Mouse (Mus musculus): Measurements from ENCODE around the gene Hand2. TPM values are rescaled to one million over a fixed set of nuclear protein-coding genes. Genes with fewer than 3 reads are reported as not detected.

Gene Hand2
- polyA plus RNA-seq, 1 experiment from 2014 or later, result not detected

DNA sequence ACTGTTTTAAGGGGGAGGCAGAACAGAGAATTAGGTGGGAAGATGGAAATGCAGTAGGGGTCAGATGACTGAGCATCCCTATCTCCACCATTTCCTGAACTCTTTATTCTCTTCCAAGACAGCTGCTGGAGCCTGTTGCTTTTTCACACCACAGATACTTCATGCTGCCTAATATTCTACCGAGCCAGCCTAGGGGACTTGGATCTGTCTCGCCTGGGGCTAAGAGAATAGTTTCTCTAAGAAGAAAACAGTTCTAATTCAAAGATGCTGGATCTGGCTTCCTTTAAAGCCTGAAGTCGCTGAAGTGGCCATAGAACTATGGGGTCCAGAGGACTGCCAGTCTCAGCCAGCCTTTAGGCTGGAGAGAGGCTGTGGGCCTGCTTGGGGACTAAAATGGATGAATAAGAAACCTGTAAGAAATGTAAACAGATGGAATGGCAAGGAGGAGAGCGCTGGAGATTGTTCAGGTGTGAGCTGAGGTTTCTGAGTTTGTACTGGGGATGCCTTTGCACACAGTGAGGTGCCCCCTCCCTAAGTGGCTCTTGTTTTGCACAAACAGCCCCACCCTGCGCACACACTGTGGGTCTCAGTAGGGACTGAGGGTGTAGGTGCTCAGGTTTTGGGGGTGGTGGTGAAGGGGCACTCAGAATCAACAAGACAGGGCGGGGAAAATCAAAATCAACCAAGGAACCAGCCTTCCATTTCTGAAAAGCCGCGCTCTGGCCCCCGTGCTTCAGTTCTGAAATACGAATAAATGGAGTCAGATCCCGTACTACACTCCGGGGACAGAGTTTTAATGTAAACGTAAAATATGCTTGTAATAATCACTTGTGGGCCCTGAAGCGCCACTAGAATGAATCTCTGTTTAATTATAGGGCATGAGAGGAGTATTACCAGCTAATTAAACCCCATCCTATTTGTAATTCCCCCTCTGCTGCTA lies 19.2 kb downstream of the Hand2 start:
- 1% methylated on average over 14 of the region's 14 CpGs for WGBS
- Histone ChIP-seq H3K27ac (replicated peaks) (no peak overlapping the region), H3K4me3 (no peak overlapping the region), H3K9me3 (no peaks in the 10 kb centered on the region), H3K4me1 (peaks cover 8% of the 10 kb centered on the region), H3K27me3 (peaks cover 97% of the 10 kb centered on the region), H3K4me2 (replicated peaks) (no peak overlapping the region), H3K9ac (replicated peaks) (no peak overlapping the region), H3K36me3 (no peaks in the 10 kb centered on the region)
- no peak for ATAC-seq (replicated peaks)

DNA sequence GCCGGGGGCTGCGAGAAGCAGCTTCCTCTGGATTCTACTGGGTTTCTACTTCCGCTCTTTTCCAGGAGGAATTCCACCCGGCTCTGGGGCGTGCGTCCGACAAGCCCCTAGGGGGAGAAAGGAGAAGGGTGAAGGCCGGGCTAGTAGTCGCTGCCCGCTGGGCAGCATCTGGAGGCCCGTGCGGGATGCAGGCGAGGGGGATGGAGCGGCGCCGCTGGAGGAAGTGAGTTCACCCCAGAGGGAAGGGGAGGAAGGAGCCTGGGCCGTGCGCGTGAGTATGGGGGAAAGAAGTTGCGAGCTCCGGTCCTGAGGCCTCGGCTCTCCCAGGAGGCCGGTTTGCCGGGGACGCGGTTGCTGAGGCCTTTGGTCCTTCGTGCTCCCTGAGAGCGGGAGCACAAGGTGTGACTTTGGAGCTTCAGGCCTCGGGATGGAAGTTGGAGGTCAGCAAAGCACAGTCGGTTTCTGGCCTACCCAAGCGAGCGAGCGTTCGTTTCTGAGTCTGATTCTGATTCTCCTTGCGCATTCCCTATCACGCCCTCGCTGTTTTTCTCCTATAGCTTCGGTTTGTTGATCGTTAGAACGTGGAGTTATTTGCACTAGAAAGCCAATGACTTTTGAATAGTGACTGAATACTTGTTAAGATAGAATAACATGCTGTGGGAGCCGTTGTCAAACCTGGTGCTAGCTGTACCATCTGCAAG lies 20.2 kb downstream of the Hand2 start:
- Histone ChIP-seq H3K27ac (replicated peaks) (no peak overlapping the region), H3K36me3 (no peaks in the 10 kb centered on the region), H3K4me2 (replicated peaks) (peak overlapping the region; percentile 18; the same call in 1 of the 2 replicates), H3K9ac (replicated peaks) (no peak overlapping the region), H3K4me1 (peaks cover 8% of the 10 kb centered on the region), H3K27me3 (peaks cover 97% of the 10 kb centered on the region), H3K4me3 (peak overlapping the region; percentile 15), H3K9me3 (no peaks in the 10 kb centered on the region)
- under 1% methylated on average over 40 of the region's 41 CpGs for WGBS
- no peak; the same call in 1 of the 2 replicates for ATAC-seq (replicated peaks)

DNA sequence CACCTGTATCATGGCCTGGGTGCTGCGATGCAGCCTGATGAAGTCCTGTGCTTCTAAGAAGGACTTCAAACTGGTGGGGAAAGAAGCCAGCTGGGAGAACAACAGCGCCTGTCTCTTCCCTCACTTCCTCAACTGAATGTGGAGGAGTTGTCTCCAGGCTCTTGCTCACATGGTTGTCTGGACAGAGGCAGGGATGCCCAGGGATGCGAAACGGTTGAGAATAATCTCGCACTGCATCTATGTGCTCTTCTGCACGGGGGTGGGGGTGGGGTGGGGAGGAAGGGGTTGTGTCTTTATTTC lies 20.7 kb downstream of the Hand2 start:
- H3K36me3 ChIP-seq, result no peaks in the 10 kb centered on the region
- WGBS, result under 1% methylated on average over 6 of the region's 6 CpGs
- peaks cover 97% of the 10 kb centered on the region for H3K27me3 ChIP-seq
- no peak overlapping the region for H3K4me2 ChIP-seq (replicated peaks)
- H3K4me3 ChIP-seq, result no peak overlapping the region
- H3K9ac ChIP-seq (replicated peaks), result no peak overlapping the region
- peaks cover 8% of the 10 kb centered on the region for H3K4me1 ChIP-seq
- ATAC-seq (replicated peaks), result no peak
- H3K27ac ChIP-seq (replicated peaks), result no peak overlapping the region
- no peaks in the 10 kb centered on the region for H3K9me3 ChIP-seq

DNA sequence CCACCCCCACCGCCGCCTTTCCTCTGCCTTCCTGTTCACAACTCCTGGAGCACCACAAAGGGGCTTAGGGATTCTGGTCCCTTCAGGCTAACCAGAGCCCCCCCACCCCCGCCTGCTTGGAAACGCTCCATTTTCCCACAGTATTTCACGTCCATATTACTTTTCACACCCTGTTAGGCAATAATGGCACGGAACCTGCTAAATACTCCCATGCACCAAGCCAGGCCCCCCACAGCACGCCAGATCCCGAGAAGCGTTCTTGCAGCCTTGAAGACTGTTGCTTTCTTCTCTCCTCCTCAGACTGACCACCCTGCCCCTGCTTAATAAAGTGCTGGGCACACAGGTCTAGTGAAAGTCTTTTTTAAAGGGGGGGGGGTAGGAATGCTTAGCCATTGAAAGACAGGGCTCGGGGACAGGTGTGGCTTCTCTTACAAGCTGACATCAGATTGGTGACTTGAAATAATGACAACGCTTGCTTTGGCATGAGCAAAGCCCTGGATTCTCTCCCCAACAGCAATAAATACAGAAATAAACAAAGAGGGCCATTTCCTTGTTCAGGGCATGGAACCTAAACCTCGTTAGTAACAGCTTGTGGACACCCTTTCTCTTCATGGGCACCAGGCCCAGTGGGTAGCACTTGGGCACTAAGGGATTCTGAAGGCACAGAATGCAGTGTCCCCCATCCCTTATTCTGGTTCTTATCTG lies 21.8 kb downstream of the Hand2 start:
- Histone ChIP-seq H3K36me3 (no peaks in the 10 kb centered on the region), H3K9me3 (no peaks in the 10 kb centered on the region), H3K27me3 (peaks cover 97% of the 10 kb centered on the region), H3K4me2 (replicated peaks) (no peak overlapping the region), H3K9ac (replicated peaks) (no peak overlapping the region), H3K27ac (replicated peaks) (no peak overlapping the region), H3K4me3 (no peak overlapping the region), H3K4me1 (peaks cover 8% of the 10 kb centered on the region)
- ATAC-seq (replicated peaks), result no peak
- WGBS, result 3% methylated on average over 12 of the region's 12 CpGs

DNA sequence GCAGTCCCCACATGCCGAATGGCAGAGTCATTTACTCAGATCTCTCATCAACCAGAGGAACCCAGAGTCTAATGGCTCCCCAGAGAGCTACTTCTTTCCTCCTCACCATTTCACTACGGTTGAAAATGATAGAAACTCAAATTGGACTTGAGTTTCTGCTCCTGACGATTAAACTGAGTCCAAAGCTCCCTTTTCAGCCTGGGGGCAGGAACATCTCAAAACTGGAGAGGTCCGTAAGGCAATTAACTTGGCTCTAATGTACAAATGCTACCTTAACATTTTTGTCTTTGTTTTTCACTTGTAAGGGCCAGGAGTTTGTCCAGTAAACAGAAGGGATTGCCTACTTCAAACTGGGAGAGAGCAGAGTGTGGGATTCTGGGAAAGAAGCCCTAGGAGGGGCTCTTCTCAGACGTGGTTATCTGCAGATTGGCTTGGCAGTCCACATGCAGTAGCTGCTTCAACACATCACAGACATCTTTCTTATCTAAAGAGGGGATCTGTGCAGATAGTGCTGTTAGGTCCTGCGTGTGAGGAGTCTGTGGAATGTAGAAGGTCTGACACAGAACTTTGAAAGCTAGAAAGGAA lies 23.0 kb downstream of the Hand2 start:
- WGBS, result 4% methylated on average over 6 of the region's 6 CpGs
- H3K9ac ChIP-seq (replicated peaks), result no peak overlapping the region
- no peak overlapping the region for H3K4me3 ChIP-seq
- no peaks in the 10 kb centered on the region for H3K36me3 ChIP-seq
- no peak for ATAC-seq (replicated peaks)
- peaks cover 8% of the 10 kb centered on the region for H3K4me1 ChIP-seq
- no peak overlapping the region for H3K27ac ChIP-seq (replicated peaks)
- H3K4me2 ChIP-seq (replicated peaks), result no peak overlapping the region
- H3K9me3 ChIP-seq, result no peaks in the 10 kb centered on the region
- H3K27me3 ChIP-seq, result peaks cover 98% of the 10 kb centered on the region

DNA sequence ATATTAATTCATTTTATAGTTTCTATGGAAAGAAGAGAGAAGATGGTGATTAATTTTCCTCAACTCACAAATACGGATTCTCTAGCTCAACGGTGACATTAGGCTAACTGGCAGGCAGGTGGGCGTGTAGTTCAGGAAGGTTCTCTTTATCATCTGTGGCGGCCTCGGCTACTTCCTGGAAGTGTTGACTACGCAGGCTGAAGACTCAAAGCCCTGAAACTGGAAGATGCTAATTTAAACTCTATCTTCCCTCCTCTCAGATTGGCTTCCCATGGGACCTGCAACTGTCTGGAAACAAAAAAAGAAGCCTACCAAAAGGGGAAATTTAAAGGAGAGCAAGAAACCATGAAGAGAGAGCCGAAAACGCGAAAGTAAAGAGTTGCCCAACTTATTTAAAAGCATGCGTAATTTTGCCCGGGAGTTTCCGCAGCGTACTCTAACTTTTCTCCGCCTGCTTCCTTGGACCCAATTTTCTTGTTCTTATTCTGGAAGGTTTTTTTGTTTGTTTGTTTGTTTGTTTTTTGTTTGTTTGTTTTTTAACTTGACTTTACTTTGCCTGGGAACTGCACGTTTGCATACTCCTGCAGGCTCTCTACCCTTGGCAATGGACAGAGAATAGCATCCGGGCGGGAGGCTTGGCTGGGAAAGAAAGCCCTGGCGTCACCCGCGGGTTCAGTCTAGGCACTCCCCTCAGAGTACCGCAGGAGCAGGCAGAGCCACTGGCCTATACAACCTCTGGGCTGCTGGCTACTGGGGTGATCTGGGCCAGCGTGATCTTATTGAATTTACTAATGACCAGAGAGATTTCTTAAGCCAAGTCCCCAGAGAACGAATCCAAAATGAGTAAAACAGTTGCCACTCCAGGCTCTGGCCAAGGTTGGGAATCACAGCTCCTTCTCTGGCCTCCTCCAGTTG lies 24.4 kb downstream of the Hand2 start:
- WGBS, result under 1% methylated on average over 23 of the region's 23 CpGs
- no peak overlapping the region for H3K4me2 ChIP-seq (replicated peaks)
- peaks cover 8% of the 10 kb centered on the region for H3K4me1 ChIP-seq
- no peaks in the 10 kb centered on the region for H3K36me3 ChIP-seq
- no peak overlapping the region for H3K9ac ChIP-seq (replicated peaks)
- H3K27ac ChIP-seq (replicated peaks), result no peak overlapping the region
- H3K9me3 ChIP-seq, result no peaks in the 10 kb centered on the region
- ATAC-seq (replicated peaks), result no peak
- no peak overlapping the region for H3K4me3 ChIP-seq
- H3K27me3 ChIP-seq, result peaks cover 98% of the 10 kb centered on the region

DNA sequence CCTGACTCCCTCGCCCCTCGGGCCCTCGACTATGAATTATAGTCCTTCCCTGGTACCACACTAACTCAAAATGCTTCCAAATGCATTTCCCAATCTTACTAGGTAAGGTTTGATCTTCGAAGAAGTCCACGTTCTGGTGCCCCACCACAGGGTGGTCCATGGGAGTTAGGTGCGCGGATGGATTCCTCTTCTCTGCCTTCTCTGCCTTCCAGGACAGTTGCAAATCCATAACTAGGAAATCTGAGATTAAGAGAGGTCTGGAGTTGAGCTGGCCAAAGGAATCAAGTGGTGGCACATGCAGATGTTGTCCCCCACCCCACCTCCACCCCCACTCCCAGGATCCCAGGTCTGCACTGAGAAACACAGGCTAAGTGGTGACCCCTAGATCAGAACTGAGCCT lies 25.6 kb downstream of the Hand2 start:
- WGBS, result 4% methylated on average over 7 of the region's 7 CpGs
- ATAC-seq (replicated peaks), result no peak
- H3K4me2 ChIP-seq (replicated peaks), result no peak overlapping the region

DNA sequence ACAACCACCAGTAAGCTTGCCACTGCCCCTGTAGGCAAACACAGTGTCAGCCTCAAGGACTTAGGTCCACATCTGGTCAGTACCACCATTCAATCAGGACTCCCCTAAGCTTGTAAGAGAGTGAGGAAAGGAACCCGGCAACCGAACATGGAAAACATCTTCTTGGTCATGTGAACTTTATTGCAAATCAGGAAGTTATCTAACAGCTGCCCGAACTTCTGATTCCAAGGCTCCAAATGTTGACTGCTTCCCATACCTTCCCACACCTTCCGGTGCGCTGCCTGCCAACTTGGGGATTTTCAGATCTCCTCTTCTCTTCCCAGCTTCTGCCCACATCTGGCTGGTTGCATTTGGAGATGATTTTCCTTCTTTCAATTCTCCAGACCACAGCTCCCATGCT lies 26.4 kb downstream of the Hand2 start:
- Histone ChIP-seq H3K36me3 (no peaks in the 10 kb centered on the region), H3K9me3 (no peaks in the 10 kb centered on the region), H3K9ac (replicated peaks) (no peak overlapping the region), H3K4me2 (replicated peaks) (no peak overlapping the region), H3K27me3 (peaks cover 95% of the 10 kb centered on the region), H3K4me3 (no peak overlapping the region), H3K4me1 (no peaks in the 10 kb centered on the region), H3K27ac (replicated peaks) (no peak overlapping the region)
- no peak for ATAC-seq (replicated peaks)
- WGBS, result 8% methylated on average over 5 of the region's 5 CpGs

More for the DNA sequence above, 25.6 kb downstream of the Hand2 start:
- H3K36me3 ChIP-seq, result no peaks in the 10 kb centered on the region
- no peaks in the 10 kb centered on the region for H3K4me1 ChIP-seq
- no peaks in the 10 kb centered on the region for H3K9me3 ChIP-seq
- no peak overlapping the region for H3K9ac ChIP-seq (replicated peaks)
- no peak overlapping the region for H3K4me3 ChIP-seq
- peaks cover 96% of the 10 kb centered on the region for H3K27me3 ChIP-seq
- H3K27ac ChIP-seq (replicated peaks), result no peak overlapping the region

DNA sequence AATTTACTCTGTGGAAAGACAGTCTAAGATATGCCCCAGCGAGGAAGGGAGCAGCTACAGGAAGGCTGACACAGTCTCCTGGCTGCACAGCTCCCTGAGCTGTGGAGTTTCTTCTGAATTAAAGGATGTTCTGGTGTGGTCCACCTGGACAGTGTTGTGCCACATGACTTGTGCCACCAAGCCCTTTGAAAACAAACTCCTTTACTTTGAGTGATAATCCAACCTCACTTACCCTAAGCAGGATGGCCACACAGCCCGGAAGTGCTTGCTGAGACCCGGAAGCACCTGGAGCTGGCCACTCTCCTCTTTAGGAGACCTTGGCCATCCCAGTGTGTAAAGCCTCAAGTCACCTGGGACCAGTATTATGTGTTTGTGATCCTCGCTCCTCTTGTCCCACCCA lies 27.5 kb downstream of the Hand2 start:
- no peak overlapping the region for H3K9ac ChIP-seq (replicated peaks)
- 0 out of 2 replicates have a peak, but pooled peaks have one; percentile 8 for ATAC-seq (replicated peaks)
- no peak overlapping the region for H3K4me3 ChIP-seq
- no peaks in the 10 kb centered on the region for H3K9me3 ChIP-seq
- H3K27ac ChIP-seq (replicated peaks), result no peak overlapping the region
- peaks cover 95% of the 10 kb centered on the region for H3K27me3 ChIP-seq
- H3K36me3 ChIP-seq, result no peaks in the 10 kb centered on the region
- H3K4me1 ChIP-seq, result peaks cover 1% of the 10 kb centered on the region
- no peak overlapping the region for H3K4me2 ChIP-seq (replicated peaks)
- WGBS, result 12% methylated on average over 4 of the region's 4 CpGs

DNA sequence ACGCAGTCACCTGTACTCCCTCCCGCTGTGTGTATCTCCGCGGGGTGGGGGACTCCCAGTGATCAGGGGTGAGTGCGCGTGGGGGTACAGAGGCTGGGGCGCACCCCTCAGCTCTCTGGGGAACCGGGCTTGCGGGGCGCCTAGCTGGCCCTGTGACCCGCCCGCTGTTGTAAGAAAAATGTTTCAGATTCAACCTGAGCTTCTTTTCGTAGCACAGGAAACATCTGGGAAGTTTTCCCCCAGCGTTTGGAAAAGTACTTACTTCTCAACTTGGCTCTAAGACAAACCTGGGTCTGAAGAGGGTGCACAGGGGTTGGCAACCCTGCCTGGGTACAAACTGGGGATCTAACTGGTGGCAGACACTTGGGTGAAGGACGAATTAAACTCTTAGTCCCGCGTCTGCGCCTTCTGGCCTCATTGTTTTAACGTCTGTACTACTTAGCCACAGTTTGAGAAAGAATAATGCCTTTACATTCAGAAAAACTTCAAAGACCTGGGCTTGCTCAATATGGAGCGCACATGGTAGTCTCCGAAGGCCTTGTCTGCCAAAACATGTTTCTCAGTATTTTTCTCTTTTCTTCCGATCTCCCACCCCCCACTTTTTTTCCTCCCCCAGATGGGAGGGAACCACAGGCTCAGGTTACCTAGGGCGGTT lies 28.2 kb downstream of the Hand2 start:
- Histone ChIP-seq H3K36me3 (no peaks in the 10 kb centered on the region), H3K9ac (replicated peaks) (no peak overlapping the region), H3K27me3 (peaks cover 94% of the 10 kb centered on the region), H3K4me3 (no peak overlapping the region), H3K4me1 (peaks cover 9% of the 10 kb centered on the region), H3K9me3 (no peaks in the 10 kb centered on the region), H3K27ac (replicated peaks) (no peak overlapping the region), H3K4me2 (replicated peaks) (no peak overlapping the region)
- no peak for ATAC-seq (replicated peaks)
- WGBS, result 1% methylated on average over 23 of the region's 23 CpGs

DNA sequence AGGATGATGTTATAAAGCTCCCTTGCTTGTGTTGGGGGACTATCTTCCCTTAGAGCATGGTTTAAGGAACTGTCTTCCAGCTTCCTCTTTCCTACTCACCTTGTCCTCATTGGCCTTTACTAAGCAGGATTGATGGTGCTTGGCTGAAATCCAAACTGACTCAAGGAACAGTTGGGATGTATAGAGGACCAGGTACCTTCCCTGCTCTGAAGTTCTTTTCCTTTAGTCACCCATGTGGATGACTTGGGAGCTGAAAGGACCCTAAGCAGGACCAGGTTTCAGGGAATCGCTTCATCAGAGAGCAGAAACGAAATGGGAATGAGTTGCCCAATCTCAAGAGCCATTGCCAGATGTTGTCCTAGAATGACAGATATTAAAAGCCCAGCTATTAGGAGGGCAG lies 31.1 kb downstream of the Hand2 start:
- no peak overlapping the region for H3K4me3 ChIP-seq
- H3K9me3 ChIP-seq, result no peaks in the 10 kb centered on the region
- H3K27ac ChIP-seq (replicated peaks), result no peak overlapping the region
- H3K36me3 ChIP-seq, result no peaks in the 10 kb centered on the region
- peaks cover 79% of the 10 kb centered on the region for H3K27me3 ChIP-seq
- H3K4me1 ChIP-seq, result peaks cover 10% of the 10 kb centered on the region
- WGBS, result 32% methylated on average over 2 of the region's 2 CpGs
- no peak overlapping the region for H3K9ac ChIP-seq (replicated peaks)
- ATAC-seq (replicated peaks), result no peak
- no peak overlapping the region for H3K4me2 ChIP-seq (replicated peaks)
